Mouse (Mus musculus): Measurements from ENCODE around the gene Cacna1c. TPM values are rescaled to one million over a fixed set of nuclear protein-coding genes. Genes with fewer than 3 reads are reported as not detected.
A peak's percentile ranks its signal among the peaks of the same experiment; 100 is the strongest.

Gene Cacna1c
- total RNA-seq (2021) = 100 to 1,000 TPM; 233 to 249 TPM

DNA sequence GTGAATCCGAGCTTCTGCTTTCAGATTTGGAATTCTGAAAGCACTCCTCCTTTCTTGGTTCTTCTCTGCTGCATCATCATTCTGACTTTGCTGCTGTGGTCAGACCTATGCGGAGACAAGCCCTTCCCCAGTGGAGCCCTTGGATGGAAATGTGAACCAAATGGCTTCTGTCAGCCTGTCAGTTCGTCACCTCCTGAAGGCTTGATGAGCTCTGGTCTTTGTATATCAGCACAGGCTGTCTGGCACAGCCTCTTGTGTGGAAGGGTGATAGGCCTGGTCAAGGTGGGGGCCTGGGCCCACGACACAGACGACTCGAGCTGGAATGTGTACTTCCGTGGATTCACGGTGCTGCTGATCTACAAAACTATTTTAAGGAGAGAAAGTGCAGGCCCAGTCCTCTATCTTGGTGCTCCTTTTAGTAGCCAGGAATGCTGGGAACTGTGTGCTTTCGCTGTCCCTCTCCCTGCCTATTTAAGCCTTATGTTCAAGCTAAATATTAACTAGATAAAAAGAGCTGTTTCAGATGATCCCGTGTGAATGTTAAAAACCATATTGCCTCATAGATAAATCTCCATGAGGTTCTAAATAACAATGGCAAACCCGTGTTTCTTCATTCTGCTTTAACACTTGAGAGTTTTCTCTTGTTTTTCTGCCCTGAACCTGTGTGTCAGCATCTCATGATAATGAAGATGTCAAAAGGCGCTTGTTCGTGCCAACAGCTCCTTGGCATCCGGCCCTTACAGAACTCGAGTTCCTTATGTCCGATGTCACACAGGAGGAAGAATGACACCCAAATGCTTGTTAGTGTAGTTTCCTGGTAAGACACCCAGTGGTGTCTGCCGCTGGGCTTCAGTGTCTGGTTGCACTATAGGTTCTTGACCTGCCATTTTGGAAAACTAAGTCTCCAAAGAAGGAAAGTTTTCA, at the start of gene Cacna1c:
Gene Cacna1c, minus strand, starts transcription at position 37 of the 924 bp plus-strand sequence.
- DNase-seq = peak; percentile 76

GRCm38 (mm10) chr6:119240871-119241705, 44.9 kb upstream of the Cacna1c start:
- DNase-seq = no peak

GRCm38 (mm10) chr6:119240256-119240655, 44.0 kb upstream of the Cacna1c start:
- no peak for DNase-seq

DNA sequence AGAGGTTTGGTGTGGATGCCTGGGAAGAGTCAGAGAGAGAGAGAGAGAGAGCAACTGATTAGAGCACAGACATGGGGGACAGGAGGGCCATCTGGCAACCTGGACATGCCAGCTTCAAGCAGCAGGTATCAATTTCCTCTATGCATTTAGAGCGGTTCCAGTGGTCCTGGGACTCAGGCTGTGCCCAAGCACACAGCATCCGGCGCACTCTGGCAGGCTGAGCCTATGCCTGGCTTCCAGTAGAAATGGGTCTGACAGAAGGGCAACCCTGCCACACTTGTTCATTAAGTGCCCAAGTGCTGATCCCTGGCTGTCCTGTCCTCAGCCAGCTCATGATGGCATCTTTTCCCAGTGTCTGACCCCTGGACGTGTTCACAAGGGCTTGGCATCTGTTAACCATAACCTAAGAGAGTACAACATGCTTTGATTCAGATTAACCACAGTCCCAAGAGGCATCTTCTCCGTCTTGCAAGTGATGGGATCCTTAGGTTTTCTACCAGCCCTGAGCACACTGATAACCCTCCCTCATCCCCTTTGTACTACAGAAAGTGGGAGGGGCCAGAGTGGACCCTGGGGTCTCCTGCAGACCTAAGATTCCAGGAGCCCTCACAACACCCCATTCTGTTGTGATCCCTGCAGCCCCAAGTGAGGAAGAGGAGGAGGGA, 43.3 kb upstream of the Cacna1c start:
- no peak for DNase-seq

DNA sequence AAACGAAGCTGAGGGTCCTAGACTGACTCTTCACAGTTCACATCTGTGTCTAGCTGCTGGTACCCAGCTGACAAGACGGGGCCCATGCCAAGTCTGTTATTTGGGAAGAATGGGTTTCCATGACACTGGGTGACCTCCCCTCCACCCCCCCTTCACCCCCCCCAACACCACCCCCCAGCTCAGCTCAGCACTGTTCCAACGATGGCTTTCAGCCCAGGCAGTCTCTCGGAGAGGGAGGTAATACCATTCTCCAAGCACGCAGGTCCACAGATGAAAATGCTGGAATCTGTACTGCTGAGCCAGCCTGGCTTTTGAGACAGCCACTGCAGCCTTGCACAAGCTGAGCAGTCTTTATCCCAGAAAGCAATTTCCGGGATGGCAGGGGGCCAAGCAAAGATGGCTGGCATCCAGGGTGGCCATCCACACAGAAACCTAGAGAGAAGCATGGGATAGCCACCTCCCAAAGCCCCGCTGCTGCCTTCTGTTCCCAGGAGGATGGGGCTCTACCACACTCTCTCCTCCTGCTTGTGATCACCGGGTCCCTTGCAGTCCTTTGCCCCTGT, 41.3 kb upstream of the Cacna1c start:
- peak; percentile 76 for DNase-seq

- no peak for DNase-seq
These were observed 40.0 kb upstream of the Cacna1c start, which contains the start of gene Cacna2d4 for GRCm38 (mm10) chr6:119236241-119236640. TSS of gene Cacna2d4 (plus strand) at chr6:119236526.

- no peak for DNase-seq
These were observed 39.2 kb upstream of the Cacna1c start for GRCm38 (mm10) chr6:119235441-119235840.

DNA sequence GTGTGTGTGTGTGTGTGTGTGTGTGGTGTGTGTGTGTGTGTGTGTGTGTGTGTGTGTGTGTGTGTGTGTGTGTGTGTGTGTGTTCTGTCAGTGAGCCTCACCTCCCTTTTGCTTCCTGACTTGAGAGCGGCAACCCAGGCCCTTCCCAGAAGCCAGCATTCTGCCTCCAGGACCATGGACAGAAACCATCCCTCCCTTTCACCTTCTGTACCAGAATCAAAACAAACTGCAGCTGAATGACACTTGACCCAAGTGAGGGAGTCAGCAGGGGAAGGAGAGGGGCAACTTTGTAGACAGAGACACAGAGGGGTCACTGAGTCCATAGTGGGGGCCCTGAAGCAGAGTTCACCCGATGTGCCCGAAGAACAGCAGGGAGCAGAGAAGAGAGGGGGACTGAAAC, 36.8 kb upstream of the Cacna1c start:
- peak; percentile 61 for DNase-seq

- no peak for DNase-seq
These were observed 32.8 kb upstream of the Cacna1c start for GRCm38 (mm10) chr6:119228861-119229603.

DNA sequence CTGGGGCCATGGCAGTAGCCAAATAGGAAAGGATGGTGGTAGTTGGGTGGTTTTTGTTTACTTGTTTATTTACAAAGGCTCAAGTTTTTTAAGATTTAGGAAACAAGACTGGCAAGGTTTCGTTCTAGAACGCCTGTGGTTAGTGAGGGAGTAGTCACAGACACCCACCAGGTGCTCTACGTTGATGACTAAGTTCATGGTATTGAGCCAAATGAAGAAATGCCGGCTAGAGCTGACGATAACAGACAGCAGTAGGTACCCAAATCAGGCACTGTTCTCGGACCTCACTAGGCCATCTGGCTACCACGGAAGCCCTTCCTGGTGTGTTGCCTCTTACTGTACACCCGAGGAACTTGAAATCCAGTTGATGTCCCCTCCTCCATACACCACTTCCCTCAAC, 30.8 kb upstream of the Cacna1c start:
- DNase-seq = no peak

- no peak for DNase-seq
These were observed 29.5 kb upstream of the Cacna1c start for GRCm38 (mm10) chr6:119225731-119226130.

DNA sequence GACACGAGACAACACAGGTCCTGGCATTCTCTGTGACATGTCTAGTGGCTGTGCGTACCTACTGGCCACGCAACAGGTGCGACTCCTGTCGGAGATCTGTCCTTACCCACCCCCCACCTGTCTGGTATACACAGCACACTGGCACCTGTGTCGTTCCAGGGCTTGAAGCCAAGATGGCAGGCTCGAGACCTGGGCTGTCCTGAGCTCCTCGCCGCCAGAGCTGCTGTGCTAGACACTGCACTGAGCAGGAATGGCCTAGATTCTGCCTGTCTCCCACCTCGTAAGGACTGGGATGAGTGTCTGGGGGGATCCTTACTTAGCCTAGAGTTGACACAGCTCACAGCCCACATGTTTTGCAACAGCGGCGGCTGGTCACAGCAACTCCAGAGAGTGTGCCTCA, 29.0 kb upstream of the Cacna1c start:
- no peak for DNase-seq

- no peak for DNase-seq
These were observed 28.4 kb upstream of the Cacna1c start for GRCm38 (mm10) chr6:119224451-119225195.

GRCm38 (mm10) chr6:119220297-119220696, 24.1 kb upstream of the Cacna1c start:
- peak; percentile 68 for DNase-seq

DNA sequence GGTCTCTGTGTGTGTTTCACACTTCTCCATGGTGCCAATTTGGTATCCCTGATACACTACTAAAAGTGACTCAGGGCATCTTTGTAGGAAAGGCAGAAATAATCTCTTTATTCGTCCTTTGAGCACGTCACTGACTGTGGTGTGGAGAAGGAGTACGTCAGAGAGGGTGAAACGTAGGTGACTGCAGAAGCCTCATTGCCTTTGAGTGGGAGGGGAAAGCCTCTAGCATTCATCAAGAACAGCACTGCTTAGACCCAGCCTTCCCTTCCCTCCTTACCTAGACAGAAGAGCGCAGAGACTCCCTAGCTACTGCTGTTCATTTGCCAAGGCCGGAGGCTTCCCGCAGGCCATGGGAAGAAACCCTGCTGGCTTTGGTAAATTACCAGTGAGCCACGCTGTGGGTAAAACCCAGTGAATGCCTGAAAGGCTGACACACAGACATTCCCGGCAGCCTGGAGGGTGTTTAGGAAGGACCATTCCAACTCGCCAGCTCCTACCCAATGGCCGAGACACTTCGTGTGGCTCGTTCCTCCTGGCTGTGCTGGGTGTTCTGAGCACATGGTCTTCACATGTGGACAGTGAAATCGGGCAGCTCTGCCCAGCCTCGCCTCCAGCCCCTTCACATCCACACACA, 23.1 kb upstream of the Cacna1c start:
- DNase-seq = no peak

- no peak for DNase-seq
These were observed 22.4 kb upstream of the Cacna1c start for GRCm38 (mm10) chr6:119218591-119218990.

DNA sequence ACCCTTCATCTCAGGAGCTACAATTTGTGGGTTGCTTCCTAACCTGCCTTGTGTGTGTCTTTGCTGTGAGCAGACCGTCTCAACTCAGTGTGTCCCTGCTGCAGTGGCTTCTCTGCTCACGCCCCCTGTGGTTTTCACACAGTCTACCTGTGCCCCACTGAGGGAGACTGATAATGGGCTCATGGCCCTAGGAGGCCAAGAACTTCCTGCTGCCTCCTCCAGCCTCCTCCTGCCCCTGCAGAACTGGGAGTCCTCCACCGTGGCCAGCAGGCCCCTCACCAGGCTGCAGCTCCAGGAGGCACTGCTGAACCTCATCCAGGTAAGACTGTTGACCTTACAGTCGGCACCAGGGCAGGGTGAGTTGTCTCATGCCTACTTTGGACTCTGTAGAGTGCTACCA, 21.4 kb upstream of the Cacna1c start:
- no peak for DNase-seq

GRCm38 (mm10) chr6:119215040-119215613, 18.9 kb upstream of the Cacna1c start:
- no peak for DNase-seq

DNA sequence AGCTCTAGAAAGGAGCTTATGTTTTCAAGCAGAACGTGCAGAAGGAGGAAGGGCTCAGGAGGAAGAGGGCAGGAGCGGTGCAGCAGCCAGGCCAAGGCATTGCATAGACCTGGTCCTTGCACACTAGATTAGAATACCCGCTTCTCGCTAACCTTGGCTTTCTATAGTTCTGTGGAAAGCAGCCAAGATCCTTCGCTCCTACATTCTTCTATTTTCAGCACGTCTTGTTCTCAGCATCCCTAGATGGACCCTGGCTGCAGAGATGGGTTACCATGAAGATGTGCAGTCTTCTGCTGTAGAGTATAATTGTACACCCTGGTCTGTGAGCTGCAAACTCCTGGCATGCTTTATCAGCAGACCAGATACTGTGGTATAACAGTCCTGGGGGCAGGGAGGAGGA, 18.0 kb upstream of the Cacna1c start:
- DNase-seq = no peak

DNA sequence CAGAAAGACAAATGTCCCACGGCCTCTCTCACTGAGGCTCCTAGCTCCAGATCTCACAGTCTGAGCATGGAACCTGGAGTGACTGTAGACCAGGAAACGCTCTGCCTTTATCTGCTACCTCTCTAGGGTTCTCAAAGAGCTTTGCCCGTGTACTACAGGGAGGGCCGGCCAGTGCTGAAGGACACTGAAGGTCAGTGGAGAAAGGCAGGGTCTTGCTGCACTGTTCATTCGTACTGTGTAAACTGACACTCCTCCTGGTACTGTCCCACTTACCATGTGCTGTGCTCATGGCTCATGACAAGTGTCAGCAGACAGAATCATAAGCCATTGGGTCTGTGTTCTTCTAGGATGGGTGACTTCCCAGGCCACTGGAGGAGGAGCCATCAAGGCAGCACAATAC, 17.2 kb upstream of the Cacna1c start:
- DNase-seq = no peak
